Mouse (Mus musculus) C2C12 (cell line): ENCODE results near the gene Tex29. TPM values are rescaled to one million over a fixed set of nuclear protein-coding genes. Genes with fewer than 3 reads are reported as not detected.

Experiments
- H3K27me3 ChIP-seq: one replicate; pipeline ENCODE4 v1.6.1; 2011; ENCODE audit not compliant: control insufficient read depth, insufficient read depth, insufficient read length
- H3K36me3 ChIP-seq: one replicate; pipeline ENCODE4 v1.6.1; 2011; ENCODE audit not compliant: control insufficient read depth, insufficient read depth
- H3K4me3 ChIP-seq: one replicate; pipeline ENCODE4 v1.5.1; 2011; ENCODE audit warnings: mild to moderate bottlenecking, control low read depth; ENCODE audit not compliant: poor library complexity, insufficient read depth, severe bottlenecking
- H3K79me2 ChIP-seq: one replicate; pipeline ENCODE4 v1.6.1; 2011; ENCODE audit not compliant: control insufficient read depth, insufficient read depth
- H3K79me3 ChIP-seq: one replicate; pipeline ENCODE4 v1.6.1; 2011; ENCODE audit warnings: low read depth, control low read depth
- H3ac ChIP-seq: one replicate; pipeline ENCODE3; 2011; ENCODE audit warnings: low read depth; ENCODE audit not compliant: control insufficient read depth, insufficient read length
- CEBPB ChIP-seq: IDR thresholded peaks from one replicate; pipeline ENCODE4 v1.6.1; 2011; ENCODE audit warnings: low read depth, mild to moderate bottlenecking, control low read depth, moderate library complexity
- CTCF ChIP-seq: IDR thresholded peaks from one replicate; pipeline ENCODE4 v1.5.1; 2011; ENCODE audit not compliant: control insufficient read depth, insufficient read depth, insufficient read length
- FOSL1 ChIP-seq: IDR thresholded peaks from one replicate; pipeline ENCODE4 v1.8.0; 2011; ENCODE audit warnings: mild to moderate bottlenecking, low read length; ENCODE audit not compliant: poor library complexity, insufficient read depth, severe bottlenecking
- MAX ChIP-seq: IDR thresholded peaks from one replicate; pipeline ENCODE4 v1.6.1; 2011; ENCODE audit warnings: mild to moderate bottlenecking, control low read depth
- MYOD1 ChIP-seq: IDR thresholded peaks from one replicate; pipeline ENCODE4 v1.6.1; 2011; ENCODE audit warnings: low read depth; ENCODE audit not compliant: control insufficient read depth, insufficient read length
- MYOG ChIP-seq: IDR thresholded peaks from one replicate; pipeline ENCODE4 v1.6.1; 2011; ENCODE audit not compliant: control insufficient read depth, insufficient read length; ENCODE audit errors: extremely low read depth
- USF1 ChIP-seq: IDR thresholded peaks from one replicate; pipeline ENCODE4 v1.6.1; 2011; ENCODE audit warnings: low read depth, mild to moderate bottlenecking, control low read depth, moderate library complexity
- polyA plus RNA-seq: library from polyadenylated mRNA; unstranded; fragments of >200 nt; fragmentation: generic; extraction: Trizol; gene quantifications from one replicate; pipeline ENCODE4 v1.2.1, GENCODE M21; 2012; ENCODE audit warnings: missing spikeins

Tex29 gene
- polyA plus RNA-seq, 1 experiment, result not detected

DNA sequence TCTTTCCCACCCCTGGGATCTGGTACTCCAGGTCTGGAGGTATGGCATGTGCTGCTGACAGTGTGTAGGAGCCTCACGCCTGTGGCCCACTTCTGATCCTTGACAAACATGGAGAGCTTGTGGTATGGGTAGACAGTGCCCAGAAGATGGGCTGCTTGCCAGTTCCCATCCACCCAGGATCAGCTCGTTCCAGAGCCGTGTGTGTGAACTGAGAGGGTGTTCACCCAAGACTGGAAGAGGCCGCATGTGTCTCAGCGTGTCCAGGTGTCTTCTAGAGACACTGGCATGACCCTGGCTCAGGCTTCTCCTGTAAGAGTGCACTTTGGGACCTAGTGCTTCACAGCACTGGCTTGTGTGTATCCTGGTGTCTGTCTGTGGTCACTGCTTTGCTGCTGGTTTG lies 29.8 kb upstream of the Tex29 start:
- no peaks in the 10 kb centered on the region for H3K27me3 ChIP-seq
- no peak for TF ChIP-seq MYOG
- TF ChIP-seq CTCF, result no peak
- TF ChIP-seq MYOD1, result no peak
- TF ChIP-seq CEBPB, result no peak
- TF ChIP-seq FOSL1, result no peak
- no peak for TF ChIP-seq MAX
- no peak for TF ChIP-seq USF1
- no peaks in the 10 kb centered on the region for H3K79me2 ChIP-seq
- H3ac ChIP-seq, result no peak overlapping the region
- H3K4me3 ChIP-seq, result no peak overlapping the region
- H3K36me3 ChIP-seq, result peaks cover 65% of the 10 kb centered on the region
- H3K79me3 ChIP-seq, result no peaks in the 10 kb centered on the region

DNA sequence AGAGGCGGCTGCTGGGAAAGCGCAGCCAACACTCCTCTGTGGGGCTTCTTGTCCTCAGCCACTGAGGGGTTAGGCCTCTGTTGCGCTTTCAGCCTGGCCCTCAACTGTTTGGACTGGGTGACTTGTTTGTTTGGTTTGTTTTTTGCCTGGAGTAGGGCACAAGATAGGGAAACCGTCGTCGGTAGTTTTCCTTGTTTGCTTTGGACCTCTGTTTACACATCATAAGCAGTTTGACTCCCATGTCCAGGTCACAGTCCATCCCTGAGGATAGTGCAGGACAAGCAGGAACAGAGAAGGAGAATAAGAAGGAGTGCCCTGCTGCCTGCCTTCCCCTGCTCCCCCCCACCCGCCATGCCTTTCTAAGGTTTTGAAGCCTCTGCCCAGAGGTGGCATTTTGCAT lies 26.5 kb upstream of the Tex29 start:
- Histone ChIP-seq H3K36me3 (peaks cover 56% of the 10 kb centered on the region), H3K4me3 (no peak overlapping the region), H3ac (no peak overlapping the region), H3K79me3 (no peaks in the 10 kb centered on the region), H3K27me3 (no peaks in the 10 kb centered on the region), H3K79me2 (no peaks in the 10 kb centered on the region)
- TF ChIP-seq CTCF, result no peak
- TF ChIP-seq CEBPB, result no peak
- no peak for TF ChIP-seq FOSL1
- no peak for TF ChIP-seq MYOD1
- TF ChIP-seq MYOG, result no peak
- TF ChIP-seq MAX, result no peak
- TF ChIP-seq USF1, result no peak

DNA sequence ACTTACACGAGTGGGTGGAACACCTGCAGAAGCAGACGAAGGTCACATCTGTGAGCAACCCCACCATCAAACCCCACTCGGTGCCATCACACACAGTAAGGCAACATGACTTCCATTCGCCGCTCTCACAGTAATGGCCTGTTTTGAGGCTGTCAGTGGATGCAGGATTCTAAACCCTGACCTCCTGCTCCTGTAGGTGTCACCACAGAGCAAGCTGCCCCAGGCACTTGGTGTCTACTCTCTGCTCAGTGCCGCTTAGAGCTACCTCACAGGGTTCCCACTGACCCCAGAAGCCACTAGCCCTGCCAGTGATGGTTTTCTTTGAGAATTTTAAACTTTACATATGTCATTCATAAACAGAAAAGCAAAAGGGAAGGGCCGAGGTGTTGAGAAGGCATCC lies 25.1 kb upstream of the Tex29 start:
- H3K27me3 ChIP-seq, result no peaks in the 10 kb centered on the region
- H3K36me3 ChIP-seq, result peaks cover 52% of the 10 kb centered on the region
- H3K4me3 ChIP-seq, result no peak overlapping the region
- H3ac ChIP-seq, result no peak overlapping the region
- H3K79me2 ChIP-seq, result no peaks in the 10 kb centered on the region
- no peaks in the 10 kb centered on the region for H3K79me3 ChIP-seq
- TF ChIP-seq MYOG (no peak), MAX (no peak), MYOD1 (no peak), CEBPB (no peak), USF1 (no peak), CTCF (no peak), FOSL1 (no peak)

DNA sequence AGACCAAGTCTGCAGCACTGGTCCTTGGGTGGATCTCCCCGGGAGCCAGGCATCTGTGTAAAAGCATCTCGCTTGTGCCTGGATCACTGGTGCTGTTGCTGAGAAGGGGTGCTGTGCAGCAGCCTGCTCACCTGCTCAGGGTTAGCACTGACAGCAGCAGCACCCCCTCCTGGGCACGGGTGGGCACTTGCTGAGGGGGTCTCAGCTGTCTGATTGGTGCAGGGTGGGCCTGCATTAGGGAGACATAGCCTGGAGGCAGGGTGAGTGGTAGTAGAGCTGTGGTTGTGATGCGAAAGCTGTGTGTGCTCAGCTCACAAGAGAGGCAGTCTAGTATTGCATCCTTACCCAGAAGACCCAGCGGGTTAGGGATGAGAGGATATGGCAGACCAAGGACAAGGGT lies 20.1 kb upstream of the Tex29 start:
- Histone ChIP-seq H3K79me2 (no peaks in the 10 kb centered on the region), H3K27me3 (no peaks in the 10 kb centered on the region), H3K36me3 (peaks cover 47% of the 10 kb centered on the region), H3K79me3 (no peaks in the 10 kb centered on the region), H3ac (no peak overlapping the region), H3K4me3 (no peak overlapping the region)
- TF ChIP-seq FOSL1, result no peak
- no peak for TF ChIP-seq MYOG
- no peak for TF ChIP-seq MYOD1
- TF ChIP-seq MAX, result no peak
- TF ChIP-seq CEBPB, result no peak
- no peak for TF ChIP-seq USF1
- no peak for TF ChIP-seq CTCF

DNA sequence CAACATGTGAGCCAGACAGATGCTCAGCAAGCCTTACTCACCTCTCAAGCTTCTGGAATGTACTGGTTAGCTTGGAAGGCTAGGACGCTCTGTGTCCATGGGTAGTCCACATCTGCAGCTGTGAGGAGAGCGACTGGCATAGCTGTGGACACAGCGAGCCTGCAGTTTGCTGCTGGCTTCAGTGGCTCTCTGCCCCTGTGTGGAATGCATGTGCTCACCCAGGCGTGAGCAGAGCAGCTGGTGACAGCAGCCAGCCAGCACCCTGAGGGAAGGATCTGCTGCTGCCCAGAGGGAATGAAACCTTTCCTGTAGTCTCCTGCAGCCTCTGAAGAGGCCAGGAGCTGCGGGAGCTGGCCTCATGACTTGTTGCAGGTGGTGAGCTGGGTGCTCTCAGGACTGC lies 19.7 kb upstream of the Tex29 start:
- H3K36me3 ChIP-seq, result peaks cover 48% of the 10 kb centered on the region

DNA sequence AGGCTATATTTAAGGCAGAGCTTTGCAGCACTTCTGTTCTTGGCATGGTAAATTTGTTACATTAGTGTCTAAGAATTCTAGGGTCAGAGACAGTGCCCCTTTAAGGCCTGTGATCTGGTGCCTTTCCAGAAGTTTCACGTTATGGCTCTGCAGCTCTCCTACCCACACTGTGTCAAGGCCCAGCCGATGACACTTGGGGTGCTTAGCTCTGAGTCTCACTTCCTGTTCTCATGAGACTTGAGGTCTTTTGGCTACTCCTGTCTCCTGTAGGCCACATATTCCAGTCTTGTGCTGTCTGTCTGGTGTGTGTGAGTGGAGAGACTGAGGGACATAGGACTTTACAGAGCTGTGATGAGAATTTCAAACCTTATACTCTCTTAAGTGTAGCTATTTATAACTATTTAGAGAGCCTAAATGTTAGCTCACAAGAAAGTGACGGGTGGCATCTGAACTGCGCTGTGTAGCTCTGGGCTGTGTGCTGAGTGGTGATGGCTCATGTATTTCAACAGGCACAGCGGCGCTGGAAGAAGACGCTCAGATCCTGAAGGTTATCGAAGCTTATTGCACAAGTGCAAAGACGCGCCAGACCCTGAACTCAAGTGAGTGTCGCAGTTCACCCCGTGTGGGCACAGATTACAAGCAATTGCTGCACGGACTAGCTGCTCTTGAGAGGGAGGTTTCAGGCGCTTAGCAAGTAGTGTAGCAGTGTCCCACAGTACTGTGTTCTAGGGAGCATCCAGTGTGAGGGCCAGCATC lies 18.6 kb upstream of the Tex29 start:
- TF ChIP-seq USF1 (no peak), FOSL1 (no peak), CTCF (no peak)
- peaks cover 47% of the 10 kb centered on the region for H3K36me3 ChIP-seq
- H3K4me3 ChIP-seq, result no peak overlapping the region
- H3ac ChIP-seq, result no peak overlapping the region
- no peaks in the 10 kb centered on the region for H3K79me2 ChIP-seq
- H3K27me3 ChIP-seq, result no peaks in the 10 kb centered on the region
- no peaks in the 10 kb centered on the region for H3K79me3 ChIP-seq

More for the DNA sequence above, 19.7 kb upstream of the Tex29 start:
- Histone ChIP-seq H3ac (no peak overlapping the region), H3K27me3 (no peaks in the 10 kb centered on the region), H3K79me2 (no peaks in the 10 kb centered on the region), H3K79me3 (no peaks in the 10 kb centered on the region), H3K4me3 (no peak overlapping the region)
- TF ChIP-seq FOSL1 (no peak), MYOG (no peak), MYOD1 (no peak), CEBPB (no peak), USF1 (no peak), MAX (no peak), CTCF (no peak)
